Mouse (Mus musculus) embryo, embryonic 11 days (tissue): ENCODE data around the gene Dpp3.
"Not testable (repeated sequence)": the region's sequence is repeated elsewhere in the genome, so short reads cannot be mapped to it uniquely, and the experiment has no call there.

Source experiments
- DNase-seq: peaks from one replicate; pipeline ENCODE4 v3.0.0-alpha.2; 2015

Dpp3 gene

GRCm38 (mm10) chr19:4927904-4928531 lies at the start of gene Dpp3:
TSS of gene Dpp3 (minus strand) at chr19:4928287.
- peak; percentile 100 for DNase-seq

- DNase-seq, result peak; percentile 24
Observed at GRCm38 (mm10) chr19:4968236-4968635, 40.1 kb upstream of the Dpp3 start.

- peak; percentile 95 for DNase-seq
Observed at GRCm38 (mm10) chr19:4961928-4962601, 34.0 kb upstream of the Dpp3 start, which contains the start of gene Mrpl11. TSS of gene Mrpl11 (plus strand) at chr19:4962147.

GRCm38 (mm10) chr19:4948641-4949040 lies 20.6 kb upstream of the Dpp3 start:
- not testable (repeated sequence) for DNase-seq

- no peak for DNase-seq
Observed at GRCm38 (mm10) chr19:4945540-4945939, 17.5 kb upstream of the Dpp3 start.

- no peak for DNase-seq
Observed at GRCm38 (mm10) chr19:4943253-4943588, 15.1 kb upstream of the Dpp3 start.

GRCm38 (mm10) chr19:4942551-4943252 lies 14.6 kb upstream of the Dpp3 start, which contains the start of gene Peli3:
TSS of gene Peli3 (minus strand) at chr19:4943127.
- DNase-seq, result peak; percentile 91

GRCm38 (mm10) chr19:4937444-4938310 lies 9.6 kb upstream of the Dpp3 start:
- DNase-seq, result no peak

- no peak for DNase-seq
Observed at GRCm38 (mm10) chr19:4936896-4937295, 8.8 kb upstream of the Dpp3 start.

GRCm38 (mm10) chr19:4928781-4929180 lies 694 bp upstream of the Dpp3 start:
- DNase-seq, result no peak

GRCm38 (mm10) chr19:4925121-4925860 lies 2.8 kb downstream of the Dpp3 start:
- DNase-seq, result no peak

- no peak for DNase-seq
Observed at GRCm38 (mm10) chr19:4919652-4920051, 8.4 kb downstream of the Dpp3 start.

GRCm38 (mm10) chr19:4916827-4917226 lies 11.3 kb downstream of the Dpp3 start:
- DNase-seq, result no peak

GRCm38 (mm10) chr19:4915924-4916603 lies 12.0 kb downstream of the Dpp3 start:
- DNase-seq, result no peak

- DNase-seq, result no peak
Observed at GRCm38 (mm10) chr19:4909376-4909775, 18.7 kb downstream of the Dpp3 start.

GRCm38 (mm10) chr19:4908107-4908506 lies 20.0 kb downstream of the Dpp3 start:
- peak; percentile 34 for DNase-seq

- DNase-seq, result peak; percentile 91
Observed at GRCm38 (mm10) chr19:4905979-4906794, 21.9 kb downstream of the Dpp3 start, which contains the start of gene Bbs1. TSS of gene Bbs1 (minus strand) at chr19:4906628.

GRCm38 (mm10) chr19:4899888-4900287 lies 28.2 kb downstream of the Dpp3 start:
- DNase-seq, result no peak

- DNase-seq, result no peak
Observed at GRCm38 (mm10) chr19:4898972-4899371, 29.1 kb downstream of the Dpp3 start.

GRCm38 (mm10) chr19:4896780-4897520 lies 31.1 kb downstream of the Dpp3 start:
- DNase-seq, result no peak
